Mouse (Mus musculus) lung, postnatal 0 days (tissue): Measurements from ENCODE around the gene Cmtm4.

Source experiments
- CTCF ChIP-seq: IDR thresholded peaks from 2 replicates; pipeline ENCODE4 v1.5.1; 2016; ENCODE audit warnings: antibody characterized with exemption, mild to moderate bottlenecking
- EP300 ChIP-seq: IDR thresholded peaks from 2 replicates; pipeline ENCODE4 v1.6.1; 2016; ENCODE audit warnings: antibody characterized with exemption, mild to moderate bottlenecking, control low read depth

- no peak for TF ChIP-seq CTCF
- TF ChIP-seq EP300, result no peak
These were observed 25.5 kb downstream of the Cmtm4 start for GRCm38 (mm10) chr8:104370071-104370470.
